Mouse (Mus musculus) thymus, adult 18-20 months (tissue): ENCODE data around the gene Nexn.
A peak's percentile ranks its signal among the peaks of the same experiment; 100 is the strongest.
"Not testable (repeated sequence)": the region's sequence is repeated elsewhere in the genome, so short reads cannot be mapped to it uniquely, and the experiment has no call there.

Experiments used
- DNase-seq, 2 experiments: peaks; one replicate each; pipeline ENCODE4 v3.0.0; 2022; ENCODE audit warnings: mixed read lengths in 2 of 2

The Nexn gene

GRCm38 (mm10) chr3:152266036-152266421 is at the start of gene Nexn:
Gene Nexn (minus strand): TSS chr3:152266350.
- no peak for DNase-seq

DNA sequence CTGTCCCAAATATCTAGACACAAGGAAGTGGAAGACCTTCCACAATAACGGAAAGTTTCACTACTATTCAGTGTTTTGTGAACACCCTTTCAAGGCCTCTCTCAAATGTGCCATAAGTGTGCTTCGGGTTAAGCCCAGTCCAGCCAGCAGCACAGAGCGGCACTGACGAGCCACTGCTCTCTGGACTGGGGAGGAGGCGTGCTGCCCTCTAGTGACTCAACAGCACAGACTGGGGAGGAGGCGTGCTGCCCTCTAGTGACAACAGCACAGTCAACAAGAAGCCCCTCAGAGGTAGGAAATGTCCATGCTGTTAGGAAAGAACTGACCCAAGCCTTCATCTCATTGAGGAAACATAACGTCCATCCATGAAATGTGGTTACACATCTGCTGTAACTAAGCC is 49.5 kb upstream of the Nexn start:
- peak; percentile 47 to 51 for DNase-seq

DNA sequence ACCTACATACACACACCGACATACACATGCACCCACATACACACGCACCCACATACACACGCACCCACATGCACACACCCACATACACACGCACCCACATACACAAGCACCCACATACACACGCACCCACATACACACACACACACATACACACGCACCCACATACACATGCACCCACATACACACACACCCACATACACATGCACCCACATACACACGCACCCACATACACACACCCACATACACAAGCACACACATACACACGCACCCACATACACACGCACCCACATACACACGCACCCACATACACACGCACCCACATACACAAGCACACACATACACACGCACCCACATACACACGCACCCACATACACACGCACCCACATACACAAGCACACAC is 48.5 kb upstream of the Nexn start:
- DNase-seq: not testable (repeated sequence)

DNA sequence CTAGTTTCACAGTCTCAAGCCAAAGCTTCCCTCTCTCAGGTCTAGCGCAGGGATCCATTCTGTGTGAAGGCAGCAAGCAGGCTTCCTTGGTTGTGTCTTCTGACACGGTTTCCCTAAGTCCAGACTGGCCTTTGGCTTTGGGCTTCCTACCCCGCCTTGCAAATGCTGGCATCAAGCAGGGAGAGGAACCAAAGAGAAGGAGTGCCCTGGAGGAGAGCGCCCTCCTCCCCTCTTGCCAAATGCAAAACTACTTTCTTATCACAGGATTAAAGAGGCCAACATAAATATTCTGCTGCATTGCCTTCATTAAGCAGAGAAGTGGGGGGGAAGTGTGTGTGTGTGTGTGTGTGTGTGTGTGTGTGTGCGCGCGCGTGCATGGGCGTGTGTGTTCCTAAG is 43.1 kb upstream of the Nexn start:
- no peak for DNase-seq

GRCm38 (mm10) chr3:152308485-152309249 is 42.5 kb upstream of the Nexn start:
- no peak for DNase-seq

- no peak for DNase-seq
Observed at GRCm38 (mm10) chr3:152305971-152306370, 39.8 kb upstream of the Nexn start.

DNA sequence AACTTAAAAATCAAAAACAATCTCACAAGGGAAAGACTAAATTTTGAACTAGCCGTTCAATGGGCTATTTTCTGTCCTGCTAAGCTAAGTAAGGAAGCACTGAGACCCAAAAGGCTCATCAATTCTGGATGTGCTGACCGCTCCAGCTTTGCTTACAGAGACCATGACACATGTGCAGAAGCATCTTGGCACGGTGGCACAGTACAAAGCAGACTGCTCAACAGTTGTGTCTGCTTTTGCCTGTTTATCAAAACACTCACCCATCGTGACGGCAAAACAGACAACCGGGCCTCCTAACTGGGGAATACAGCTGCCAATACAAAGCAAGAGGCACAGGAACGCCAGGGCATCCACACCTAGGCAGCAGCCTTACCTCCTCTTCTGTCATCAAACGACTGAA is 38.9 kb upstream of the Nexn start:
- DNase-seq: no peak

- no peak for DNase-seq
Observed at GRCm38 (mm10) chr3:152304093-152304815, 38.1 kb upstream of the Nexn start.

GRCm38 (mm10) chr3:152302991-152303390 is 36.8 kb upstream of the Nexn start:
- DNase-seq: no peak

DNA sequence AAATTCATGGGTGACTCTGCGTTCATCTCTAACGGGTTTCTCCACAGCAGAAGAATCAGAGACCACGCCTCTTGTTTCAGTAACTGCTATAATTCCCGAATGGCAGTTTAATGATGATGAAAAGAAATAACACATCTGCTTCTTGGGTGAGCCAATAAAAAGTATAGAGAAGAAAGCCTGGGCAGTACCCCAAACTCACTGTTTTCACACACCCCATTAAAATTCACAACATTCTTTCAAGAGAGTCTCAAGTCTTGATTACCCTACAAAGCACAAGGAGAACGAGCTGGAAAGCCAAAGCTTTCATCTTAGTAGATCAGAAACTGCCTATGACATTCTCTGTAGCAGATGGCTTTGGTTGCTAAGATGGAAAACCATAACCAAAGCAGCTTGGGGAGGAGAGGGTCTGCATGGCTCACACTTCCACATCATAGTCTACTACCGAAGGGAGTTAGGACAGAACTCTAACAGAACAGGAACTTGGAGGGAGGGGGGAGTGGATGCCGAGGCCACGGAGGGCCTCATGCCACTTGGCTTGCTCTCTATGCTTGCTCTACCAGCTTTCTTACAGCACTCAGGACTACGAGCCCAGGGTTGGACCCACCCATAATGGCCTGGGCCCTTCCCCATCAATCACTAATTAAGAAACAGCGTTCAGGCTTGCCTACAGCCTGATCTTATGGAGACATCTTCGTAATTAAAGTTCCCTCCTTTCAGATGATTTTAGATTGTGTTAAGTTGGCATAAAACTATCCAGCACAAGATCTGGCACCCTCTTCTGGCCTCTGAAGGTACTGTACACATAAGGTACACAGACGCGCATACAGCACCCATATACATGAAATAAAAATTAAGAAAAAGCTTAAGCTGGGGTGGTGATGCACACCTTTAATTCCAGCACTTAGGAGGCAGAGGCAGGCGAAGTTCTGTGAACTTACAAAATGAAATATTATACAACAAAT is 34.5 kb upstream of the Nexn start:
- no peak for DNase-seq

DNA sequence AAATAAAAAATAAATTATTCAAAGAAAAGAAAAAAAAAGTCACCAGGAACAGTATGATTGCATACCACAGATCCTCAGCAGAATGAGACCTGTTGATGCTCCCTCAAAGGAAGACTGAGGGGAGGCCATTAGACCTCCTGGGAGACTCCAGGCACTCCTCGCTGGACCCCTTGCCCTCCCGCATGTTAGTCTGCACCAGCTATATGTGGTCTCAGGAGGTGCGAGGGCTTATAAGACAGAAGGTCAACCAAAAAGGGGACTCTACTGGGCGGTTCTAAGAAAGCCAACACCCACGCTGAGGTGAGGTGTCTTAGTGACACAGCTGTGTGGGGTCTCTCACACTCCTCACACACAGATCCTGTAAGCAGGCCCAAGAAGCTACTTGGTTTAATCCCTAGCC is 29.7 kb upstream of the Nexn start:
- no peak for DNase-seq

- DNase-seq: no peak
Observed at GRCm38 (mm10) chr3:152294400-152294799, 28.2 kb upstream of the Nexn start.

GRCm38 (mm10) chr3:152293530-152294181 is 27.5 kb upstream of the Nexn start:
- no peak for DNase-seq

DNA sequence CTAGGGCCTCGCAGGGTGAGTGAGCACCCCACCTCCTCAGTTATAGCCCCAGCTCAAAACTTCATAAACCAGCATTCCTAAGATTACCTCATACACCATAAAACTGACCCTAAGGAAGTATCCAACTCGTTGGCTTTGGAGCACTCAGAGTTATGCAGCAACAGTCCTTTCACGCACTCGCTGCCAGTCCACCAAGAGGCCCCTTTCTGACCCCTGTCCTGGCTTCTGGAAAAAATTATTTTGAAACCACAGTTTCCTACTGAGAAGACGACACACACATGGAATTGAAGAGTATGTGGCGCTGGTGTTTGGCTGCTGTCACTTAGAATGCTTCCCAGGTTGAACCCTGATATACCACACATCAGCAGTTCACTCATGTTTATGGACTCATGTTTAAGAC is 25.7 kb upstream of the Nexn start:
- DNase-seq: no peak

DNA sequence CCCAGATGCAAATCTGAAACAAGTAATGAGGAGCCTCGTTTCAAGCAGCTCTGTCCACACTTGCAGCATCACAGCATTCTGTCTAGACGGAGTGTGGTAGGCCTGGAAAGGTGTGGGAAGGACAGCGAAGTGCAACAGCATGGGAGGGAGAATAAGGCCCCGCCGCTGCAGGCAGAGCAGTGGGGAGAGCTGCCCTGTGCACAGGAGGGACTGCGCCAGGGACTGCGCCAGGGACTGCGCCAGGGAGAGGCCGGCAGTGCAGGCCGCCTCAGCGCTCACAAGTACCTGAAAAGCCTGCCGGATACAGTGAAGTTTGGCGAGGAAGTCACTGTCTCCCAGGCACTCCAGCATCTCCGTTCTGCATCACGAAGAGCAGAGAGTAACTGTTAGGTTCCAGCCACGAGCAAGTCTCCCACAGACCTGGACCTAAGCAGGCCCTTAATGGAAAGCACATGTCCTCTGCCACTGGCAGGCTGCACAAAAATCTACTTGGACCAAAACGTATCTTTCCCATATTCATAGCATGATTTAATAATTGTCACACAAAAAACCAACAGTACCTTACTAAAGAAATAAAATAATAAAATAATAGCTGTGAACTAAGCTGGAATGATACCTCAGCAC is 24.1 kb upstream of the Nexn start:
- DNase-seq: no peak

GRCm38 (mm10) chr3:152288740-152289139 is 22.6 kb upstream of the Nexn start:
- no peak for DNase-seq

DNA sequence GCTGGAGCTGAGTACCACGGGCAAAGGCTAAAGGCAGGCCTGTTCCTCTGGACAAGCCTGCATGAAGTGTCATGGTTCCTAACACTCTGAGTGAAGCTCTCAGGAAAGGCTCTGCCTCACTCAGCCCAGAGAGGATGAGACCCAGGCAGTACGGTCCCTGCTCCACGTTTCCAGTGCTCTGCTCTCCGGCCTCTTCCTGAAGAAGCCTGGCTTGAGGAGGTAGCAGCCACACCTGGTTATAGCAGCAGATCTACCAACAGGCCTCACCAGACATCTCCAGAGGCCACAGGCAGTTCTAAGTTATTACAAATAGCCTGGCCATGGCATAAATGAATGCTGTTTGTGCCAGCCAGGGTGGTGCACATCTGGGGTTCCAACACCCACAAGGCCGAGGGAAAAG is 22.1 kb upstream of the Nexn start:
- DNase-seq: no peak

DNA sequence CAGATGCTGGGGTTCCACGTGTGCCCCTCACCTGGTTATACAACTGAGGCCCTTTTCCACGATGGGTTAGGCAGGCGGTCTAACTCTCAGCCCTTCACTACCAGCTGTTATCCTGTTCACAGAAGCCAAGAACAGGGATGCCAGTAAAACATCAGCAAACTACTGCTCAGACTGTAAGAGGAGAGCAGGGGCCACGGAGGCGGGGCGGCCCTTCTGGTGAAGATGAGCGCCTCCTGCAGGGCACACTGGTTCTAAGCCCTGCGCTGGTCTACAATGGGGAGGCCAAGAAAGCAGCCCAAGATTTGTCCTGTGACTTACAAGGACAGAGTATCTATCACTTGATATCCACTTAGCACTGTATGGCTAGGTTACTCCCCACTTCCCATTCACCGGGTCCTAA is 21.7 kb upstream of the Nexn start:
- DNase-seq: no peak

GRCm38 (mm10) chr3:152284759-152285158 is 18.6 kb upstream of the Nexn start:
- no peak for DNase-seq

GRCm38 (mm10) chr3:152284306-152284705 is 18.2 kb upstream of the Nexn start:
- DNase-seq: no peak

- no peak for DNase-seq
Observed at GRCm38 (mm10) chr3:152282126-152282525, 16.0 kb upstream of the Nexn start.

GRCm38 (mm10) chr3:152278431-152278830 is 12.3 kb upstream of the Nexn start:
- no peak for DNase-seq
